Mouse (Mus musculus): ENCODE measurements around the gene Nlk.

DNA sequence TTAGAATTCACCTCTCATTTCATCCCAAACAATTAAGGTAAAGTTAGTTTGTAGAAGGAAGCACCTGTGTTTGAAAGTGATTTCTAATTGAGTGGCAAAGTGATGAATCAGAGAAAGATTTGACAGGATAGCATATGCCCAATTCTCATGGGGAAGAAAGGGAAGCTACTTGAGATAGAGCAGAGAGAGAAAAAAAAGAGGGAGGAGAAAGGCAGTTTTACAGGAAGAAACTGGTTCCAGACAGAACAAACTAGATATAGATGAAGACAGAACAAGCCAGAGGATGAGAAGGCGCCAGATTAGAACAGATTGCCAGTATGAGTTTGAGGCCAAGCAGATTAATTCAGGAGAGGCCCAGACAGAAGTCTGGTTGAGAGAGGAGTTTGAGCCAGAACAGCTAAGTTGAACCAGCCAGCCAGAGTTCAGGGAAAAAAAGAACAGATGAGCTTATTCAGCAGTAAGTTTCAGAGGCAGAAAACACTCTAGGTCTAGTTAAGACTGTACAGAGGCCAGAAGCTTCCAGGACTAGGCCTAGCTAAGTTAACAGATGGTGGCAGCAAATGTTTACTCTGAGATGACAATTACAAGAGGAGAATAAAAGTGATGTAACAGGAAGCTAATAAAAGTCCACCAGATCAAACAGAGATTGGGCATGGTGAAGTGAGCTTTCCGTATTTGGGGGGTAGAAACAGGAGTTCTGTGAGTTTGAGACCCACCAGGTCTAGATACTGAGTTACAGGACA lies 149.3 kb downstream of the Nlk start:
- TF ChIP-seq EP300 (IDR thresholded peaks at IDR 0.05; ENCODE audit: low read depth): no peak
- no peak for TF ChIP-seq CTCF (IDR thresholded peaks at IDR 0.05; ENCODE audit: low read depth)
